Mouse (Mus musculus): ENCODE measurements around the gene Maf.

- TF ChIP-seq E2F4 (IDR thresholded peaks at IDR 0.05; ENCODE audit: insufficient read depth) (no peak), USF1 (IDR thresholded peaks at IDR 0.05; ENCODE audit: low read depth) (no peak), POLR2A (IDR thresholded peaks at IDR 0.05; ENCODE audit: insufficient read length, low read depth) (no peak), MAX (IDR thresholded peaks at IDR 0.05; ENCODE audit: low read depth) (no peak), POLR2AphosphoS2 (IDR thresholded peaks at IDR 0.05; ENCODE audit: insufficient read length, low read depth) (no peak)
These were observed 28.1 kb downstream of the Maf start for GRCm38 (mm10) chr8:115679539-115679938.
